Mouse (Mus musculus) thymus, postnatal 14 days (tissue): ENCODE data around the gene Rbfox1.

Experiments used
- DNase-seq: peaks from one replicate; pipeline ENCODE4 v3.0.0; 2021

Gene Rbfox1

GRCm38 (mm10) chr16:7175960-7176359 is 1290.8 kb downstream of the Rbfox1 start:
- DNase-seq, result no peak

- DNase-seq, result no peak
Observed at GRCm38 (mm10) chr16:7187788-7188187, 1302.6 kb downstream of the Rbfox1 start.

GRCm38 (mm10) chr16:7193535-7193934 is 1308.4 kb downstream of the Rbfox1 start:
- DNase-seq, result no peak

- DNase-seq, result no peak
Observed at GRCm38 (mm10) chr16:7197953-7198352, 1312.8 kb downstream of the Rbfox1 start.

- no peak for DNase-seq
Observed at GRCm38 (mm10) chr16:7200239-7200638, 1315.1 kb downstream of the Rbfox1 start.

GRCm38 (mm10) chr16:7201816-7202215 is 1316.7 kb downstream of the Rbfox1 start:
- DNase-seq, result no peak

- no peak for DNase-seq
Observed at GRCm38 (mm10) chr16:7206116-7206900, 1321.2 kb downstream of the Rbfox1 start.

GRCm38 (mm10) chr16:7207599-7207998 is 1322.4 kb downstream of the Rbfox1 start:
- no peak for DNase-seq

GRCm38 (mm10) chr16:7212756-7213155 is 1327.6 kb downstream of the Rbfox1 start:
- no peak for DNase-seq

- no peak for DNase-seq
Observed at GRCm38 (mm10) chr16:7223265-7223664, 1338.1 kb downstream of the Rbfox1 start.

GRCm38 (mm10) chr16:7226000-7226399 is 1340.8 kb downstream of the Rbfox1 start:
- no peak for DNase-seq

- DNase-seq, result no peak
Observed at GRCm38 (mm10) chr16:7228246-7228645, 1343.1 kb downstream of the Rbfox1 start.

- no peak for DNase-seq
Observed at GRCm38 (mm10) chr16:7229232-7229631, 1344.1 kb downstream of the Rbfox1 start.

GRCm38 (mm10) chr16:7241627-7242026 is 1356.5 kb downstream of the Rbfox1 start:
- DNase-seq, result no peak

- no peak for DNase-seq
Observed at GRCm38 (mm10) chr16:7242501-7242900, 1357.3 kb downstream of the Rbfox1 start.

GRCm38 (mm10) chr16:7244382-7244781 is 1359.2 kb downstream of the Rbfox1 start:
- no peak for DNase-seq

GRCm38 (mm10) chr16:7251696-7252095 is 1366.5 kb downstream of the Rbfox1 start:
- DNase-seq, result no peak

- no peak for DNase-seq
Observed at GRCm38 (mm10) chr16:7257366-7257765, 1372.2 kb downstream of the Rbfox1 start.

GRCm38 (mm10) chr16:7263261-7263660 is 1378.1 kb downstream of the Rbfox1 start:
- DNase-seq, result no peak

- no peak for DNase-seq
Observed at GRCm38 (mm10) chr16:7265715-7266114, 1380.6 kb downstream of the Rbfox1 start.

- no peak for DNase-seq
Observed at GRCm38 (mm10) chr16:7275501-7275900, 1390.3 kb downstream of the Rbfox1 start.

- no peak for DNase-seq
Observed at GRCm38 (mm10) chr16:7275901-7276300, 1390.7 kb downstream of the Rbfox1 start.

- no peak for DNase-seq
Observed at GRCm38 (mm10) chr16:7279544-7279943, 1394.4 kb downstream of the Rbfox1 start.

- no peak for DNase-seq
Observed at GRCm38 (mm10) chr16:7282257-7282656, 1397.1 kb downstream of the Rbfox1 start.
